Mouse (Mus musculus) Muller cell, postnatal 12 days (primary cell): ENCODE data around the gene Fam131c.

Experiments used
- DNase-seq: peaks from one replicate; pipeline ENCODE4 v3.0.0-alpha.2; 2015; ENCODE audit errors: inconsistent ontology term

Gene Fam131c

GRCm38 (mm10) chr4:141406516-141407299, 38.7 kb downstream of the Fam131c start:
- peak; percentile 86 for DNase-seq

GRCm38 (mm10) chr4:141408577-141408976, 40.6 kb downstream of the Fam131c start:
- DNase-seq: no peak

GRCm38 (mm10) chr4:141411430-141411992, 43.5 kb downstream of the Fam131c start:
- DNase-seq: no peak

GRCm38 (mm10) chr4:141415924-141416323, 47.9 kb downstream of the Fam131c start, which contains the start of gene Clcnkb:
Clcnkb (minus strand) TSS chr4:141416014.
- no peak for DNase-seq

- DNase-seq: peak; percentile 83
Measured at GRCm38 (mm10) chr4:141419398-141420191, 51.6 kb downstream of the Fam131c start.

- no peak for DNase-seq
Measured at GRCm38 (mm10) chr4:141420192-141420829, 52.3 kb downstream of the Fam131c start, which contains the start of gene Hspb7. Hspb7 (plus strand) TSS chr4:141420779.

GRCm38 (mm10) chr4:141420886-141421285, 52.9 kb downstream of the Fam131c start:
- DNase-seq: no peak

GRCm38 (mm10) chr4:141421423-141421822, 53.4 kb downstream of the Fam131c start:
- no peak for DNase-seq

GRCm38 (mm10) chr4:141422841-141423240, 54.8 kb downstream of the Fam131c start:
- no peak for DNase-seq

- no peak for DNase-seq
Measured at GRCm38 (mm10) chr4:141423288-141423687, 55.3 kb downstream of the Fam131c start.

- no peak for DNase-seq
Measured at GRCm38 (mm10) chr4:141423691-141424431, 55.8 kb downstream of the Fam131c start.

- peak; percentile 90 for DNase-seq
Measured at GRCm38 (mm10) chr4:141425484-141426479, 57.8 kb downstream of the Fam131c start.

- DNase-seq: no peak
Measured at GRCm38 (mm10) chr4:141426796-141427745, 59.1 kb downstream of the Fam131c start.

- DNase-seq: no peak
Measured at GRCm38 (mm10) chr4:141427921-141428320, 59.9 kb downstream of the Fam131c start.

- no peak for DNase-seq
Measured at GRCm38 (mm10) chr4:141429381-141429780, 61.4 kb downstream of the Fam131c start.

GRCm38 (mm10) chr4:141429847-141430246, 61.8 kb downstream of the Fam131c start:
- DNase-seq: no peak

GRCm38 (mm10) chr4:141430997-141431396, 63.0 kb downstream of the Fam131c start:
- DNase-seq: peak; percentile 37

- DNase-seq: no peak
Measured at GRCm38 (mm10) chr4:141432666-141433065, 64.6 kb downstream of the Fam131c start.

- DNase-seq: no peak
Measured at GRCm38 (mm10) chr4:141433191-141433590, 65.2 kb downstream of the Fam131c start.
